Mouse (Mus musculus): Measurements from ENCODE around the gene Ppm1f.
"Not testable (repeated sequence)": the region's sequence is repeated elsewhere in the genome, so short reads cannot be mapped to it uniquely, and the experiment has no call there.

Ppm1f gene

DNA sequence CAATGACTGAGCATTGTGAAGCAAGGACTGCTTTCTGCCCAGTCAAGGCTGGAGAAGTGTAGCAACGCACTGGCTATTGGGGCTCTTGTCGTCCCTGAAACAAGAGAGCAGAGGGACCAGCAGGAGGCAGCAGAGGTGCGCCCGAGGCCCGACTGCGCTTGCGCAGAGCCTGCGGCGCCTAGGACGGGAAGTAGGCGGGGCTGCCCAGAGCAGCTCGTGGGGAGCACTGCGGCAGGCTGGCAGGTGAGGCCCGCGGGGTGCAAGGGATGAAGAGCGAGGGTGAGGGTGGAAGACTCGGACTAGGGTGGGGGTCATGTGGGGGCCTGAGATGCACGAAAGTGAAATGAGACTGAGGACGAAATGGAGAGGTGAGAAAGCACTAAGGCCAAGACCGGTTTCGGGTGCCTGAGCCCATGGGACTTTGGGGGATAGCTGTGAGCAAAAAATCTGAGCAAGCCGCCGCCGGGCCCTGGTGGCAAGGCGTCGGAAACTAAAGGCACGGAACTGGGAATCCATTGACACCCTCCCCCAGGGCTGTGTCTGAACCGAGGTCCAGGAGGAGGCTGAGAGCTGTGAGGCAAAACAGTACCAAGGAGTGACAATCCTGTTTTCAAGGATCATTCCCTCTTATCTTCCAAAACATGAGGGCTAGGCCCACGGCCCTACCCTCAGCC is at the start of gene Ppm1f:
Gene Ppm1f (plus strand): TSS at position 88 of the 674 bp plus-strand sequence.
- DNase-seq (ENCODE audit: low spot score in 2 of 2), result peak; percentile 93 to 96

DNA sequence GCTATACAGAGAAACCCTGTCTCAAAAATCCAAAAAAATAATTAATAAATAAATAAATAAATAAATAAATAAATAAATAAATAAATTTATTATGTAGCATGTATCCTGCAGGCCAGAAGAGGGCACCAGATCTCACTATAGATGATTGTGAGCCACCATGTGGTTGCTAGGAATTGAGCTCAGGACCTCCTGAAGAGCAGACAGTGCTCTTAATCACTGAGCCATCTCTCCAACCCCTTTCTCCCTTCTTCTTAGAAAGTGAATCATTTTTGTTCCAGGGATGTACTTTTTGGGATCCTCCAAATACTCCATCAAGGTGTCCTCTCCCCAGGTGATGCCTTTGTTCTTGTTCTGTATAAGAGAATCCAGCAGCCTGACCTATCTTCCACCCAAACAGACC is 47.1 kb upstream of the Ppm1f start:
- no peak for DNase-seq (ENCODE audit: low spot score in 2 of 2)

DNA sequence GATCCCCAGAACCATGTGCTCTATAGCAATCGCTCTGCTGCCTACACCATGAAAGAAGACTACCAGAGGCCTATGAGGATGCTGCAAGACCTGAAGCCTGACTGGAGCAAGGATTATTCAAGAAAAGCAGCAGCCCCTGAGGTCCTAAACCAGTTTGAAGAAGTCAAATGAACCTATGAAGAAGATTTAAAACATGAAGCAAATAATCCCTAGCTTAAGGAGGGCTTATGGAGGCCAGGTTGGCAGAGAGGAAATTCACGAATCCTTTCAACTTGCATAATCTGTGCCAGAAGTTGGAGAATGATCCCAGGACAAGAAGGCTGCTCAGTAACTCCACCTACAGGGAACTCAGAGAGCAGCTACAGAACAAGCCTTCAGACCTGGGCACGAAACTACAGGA is 43.9 kb upstream of the Ppm1f start:
- no peak for DNase-seq (ENCODE audit: low spot score in 2 of 2)

- DNase-seq (ENCODE audit: low spot score in 2 of 2), result peak; percentile 28 to 33
Observed at GRCm38 (mm10) chr16:16854836-16855235, 41.4 kb upstream of the Ppm1f start.

- no peak for DNase-seq (ENCODE audit: low spot score in 2 of 2)
Observed at GRCm38 (mm10) chr16:16855541-16855940, 40.7 kb upstream of the Ppm1f start.

- DNase-seq (ENCODE audit: low spot score in 2 of 2), result not testable (repeated sequence)
Observed at GRCm38 (mm10) chr16:16856054-16856453, 40.2 kb upstream of the Ppm1f start.

- no peak for DNase-seq (ENCODE audit: low spot score in 2 of 2)
Observed at GRCm38 (mm10) chr16:16856731-16857476, 39.4 kb upstream of the Ppm1f start.

GRCm38 (mm10) chr16:16862288-16862687 is 34.0 kb upstream of the Ppm1f start:
- no peak for DNase-seq (ENCODE audit: low spot score in 2 of 2)

GRCm38 (mm10) chr16:16863978-16864377 is 32.3 kb upstream of the Ppm1f start, which contains the start of gene Igll1:
Igll1 (minus strand) TSS chr16:16863985.
- DNase-seq (ENCODE audit: low spot score in 2 of 2), result no peak

- DNase-seq (ENCODE audit: low spot score in 2 of 2), result no peak
Observed at GRCm38 (mm10) chr16:16865217-16865616, 31.1 kb upstream of the Ppm1f start.

GRCm38 (mm10) chr16:16865696-16866561 is 30.3 kb upstream of the Ppm1f start:
- no peak for DNase-seq (ENCODE audit: low spot score in 2 of 2)

DNA sequence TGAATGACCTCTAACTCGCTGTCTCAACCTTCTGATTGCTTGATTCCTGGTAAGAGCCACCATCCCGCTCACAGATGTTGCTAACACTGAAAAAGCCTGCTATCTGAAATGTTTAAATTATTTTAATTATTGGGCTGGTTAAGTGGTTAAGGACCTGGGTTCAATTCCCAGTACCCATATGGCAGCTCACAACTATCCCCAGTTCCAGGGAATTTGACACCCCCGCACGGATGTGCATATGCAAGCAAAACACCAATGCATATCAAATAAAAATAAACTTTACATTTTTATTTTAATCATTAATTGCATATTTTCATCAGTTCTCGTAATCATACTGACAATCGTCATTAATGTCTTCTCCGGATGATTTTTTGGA is 26.0 kb upstream of the Ppm1f start:
- no peak for DNase-seq (ENCODE audit: low spot score in 2 of 2)

- DNase-seq (ENCODE audit: low spot score in 2 of 2), result peak; percentile 75 to 89
Observed at GRCm38 (mm10) chr16:16870617-16871331, 25.5 kb upstream of the Ppm1f start, which contains the start of the genes Top3b and Vpreb1. Top3b (plus strand) TSS chr16:16870736. Vpreb1 (minus strand) TSS chr16:16870843.

GRCm38 (mm10) chr16:16879025-16879424 is 17.2 kb upstream of the Ppm1f start:
- DNase-seq (ENCODE audit: low spot score in 2 of 2), result no peak

DNA sequence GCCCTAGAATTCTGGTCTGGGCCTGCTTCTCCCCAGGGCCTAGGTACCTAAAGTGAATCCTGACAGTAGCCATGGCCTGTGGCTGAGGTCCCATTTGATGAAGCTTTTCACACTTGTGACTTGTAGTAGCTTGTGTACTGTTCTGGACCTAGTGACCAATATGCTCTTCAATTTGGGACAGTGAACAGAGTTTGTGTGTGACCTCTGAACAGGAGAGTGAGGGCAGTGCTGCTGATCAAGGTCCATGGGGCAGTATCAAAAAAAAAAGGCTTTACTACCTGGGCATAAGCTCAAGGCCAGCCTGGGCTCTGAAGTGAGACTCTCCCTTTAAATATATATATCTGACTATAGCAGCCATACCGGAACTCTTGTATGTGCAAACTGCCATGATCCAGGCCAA is 7.9 kb upstream of the Ppm1f start:
- DNase-seq (ENCODE audit: low spot score in 2 of 2), result no peak

- DNase-seq (ENCODE audit: low spot score in 2 of 2), result no peak
Observed at GRCm38 (mm10) chr16:16892366-16892765, 3.9 kb upstream of the Ppm1f start.

DNA sequence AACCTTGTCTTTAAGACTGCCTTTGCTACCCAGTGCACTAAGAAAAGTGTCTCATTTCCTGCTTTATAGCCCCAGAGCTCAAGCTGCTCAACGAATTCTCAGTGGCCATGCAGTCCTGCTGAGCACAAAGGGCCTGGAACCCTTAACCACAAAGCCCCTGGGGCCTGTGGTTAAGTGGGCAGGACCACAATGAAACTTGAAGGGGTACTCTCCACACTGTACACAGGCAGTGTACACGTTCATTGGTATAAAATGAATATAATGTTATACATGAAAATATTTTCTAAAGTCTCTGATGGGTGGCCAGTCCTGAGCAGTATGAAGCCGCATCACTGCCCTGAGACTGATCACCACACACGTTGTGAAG is 271 bp upstream of the Ppm1f start:
- DNase-seq (ENCODE audit: low spot score in 2 of 2), result no peak

DNA sequence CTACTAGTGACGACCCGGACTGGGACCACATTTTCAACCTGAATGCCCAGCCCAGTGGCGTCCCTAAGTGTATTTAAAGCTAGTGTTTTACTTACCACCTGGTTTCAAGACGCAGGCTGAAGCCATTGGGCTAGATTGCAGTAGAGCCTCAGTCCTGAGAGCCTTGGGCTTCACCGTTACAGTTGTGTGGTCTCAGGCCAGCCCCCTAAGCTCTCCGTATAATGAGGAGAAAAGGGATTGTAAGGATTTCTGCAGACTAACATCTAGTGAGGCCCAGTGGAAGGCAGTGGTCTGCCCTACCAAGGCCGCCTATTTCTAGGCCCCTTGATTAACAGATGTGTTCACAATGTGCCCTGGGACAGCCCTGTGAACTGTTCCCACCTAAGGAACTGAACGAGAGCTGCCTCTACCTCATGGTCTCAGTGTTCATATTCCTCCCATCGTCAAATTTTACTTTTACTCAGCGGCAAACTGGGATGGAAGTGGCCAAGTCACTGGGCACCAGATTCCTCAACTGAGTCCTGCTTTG is 851 bp downstream of the Ppm1f start:
- no peak for DNase-seq (ENCODE audit: low spot score in 2 of 2)

GRCm38 (mm10) chr16:16902329-16902728 is 6.1 kb downstream of the Ppm1f start:
- DNase-seq (ENCODE audit: low spot score in 2 of 2), result no peak

GRCm38 (mm10) chr16:16903188-16903587 is 6.9 kb downstream of the Ppm1f start:
- no peak for DNase-seq (ENCODE audit: low spot score in 2 of 2)

GRCm38 (mm10) chr16:16907799-16908198 is 11.5 kb downstream of the Ppm1f start:
- DNase-seq (ENCODE audit: low spot score in 2 of 2), result peak in 1 of 2 experiments; percentile 54

Measured in urinary bladder, postnatal 36 days (tissue).